Mouse (Mus musculus) ES-E14 (cell line): Measurements from ENCODE around the gene Upk3a. TPM values are rescaled to one million over a fixed set of nuclear protein-coding genes. Genes with fewer than 3 reads are reported as not detected.

Experiments used
- DNase-seq: peaks from one replicate; pipeline ENCODE4 v3.0.0-alpha.2; 2013; ENCODE audit warnings: low read depth, low spot score
- H3K27ac ChIP-seq: 2 replicates; pipeline ENCODE4 v1.5.1; 2012; ENCODE audit warnings: low read depth, mild to moderate bottlenecking, low read length, moderate library complexity, mixed read lengths; ENCODE audit not compliant: poor library complexity, insufficient read depth, severe bottlenecking
- H3K36me3 ChIP-seq: 2 replicates; pipeline ENCODE4 v1.6.1; 2012; ENCODE audit warnings: mild to moderate bottlenecking, low read length, moderate library complexity, mixed read lengths; ENCODE audit not compliant: control insufficient read depth, poor library complexity, insufficient read depth, severe bottlenecking
- H3K4me1 ChIP-seq, 2 experiments: fragments of 150-350 bp in 1 of 2; sonication (generic) in 1 of 2; 2 replicates each; pipeline ENCODE4 v1.6.1; 2012; ENCODE audit warnings: low read length in 2 of 2, mild to moderate bottlenecking in 1 of 2, mixed read lengths in 1 of 2; ENCODE audit not compliant: control insufficient read depth in 2 of 2, insufficient read depth in 2 of 2, poor library complexity in 1 of 2
- H3K4me3 ChIP-seq, 2 experiments: fragments of 150-350 bp in 1 of 2; sonication (generic) in 1 of 2; 2 replicates each; pipeline ENCODE4 v1.5.1; 2012; ENCODE audit warnings: low read length in 2 of 2, low read depth in 1 of 2, mild to moderate bottlenecking in 1 of 2, mixed read lengths in 1 of 2; ENCODE audit not compliant: insufficient read depth in 1 of 2, poor library complexity in 1 of 2, severe bottlenecking in 1 of 2
- H3K9ac ChIP-seq: 2 replicates; pipeline ENCODE4 v1.6.1; 2012; ENCODE audit warnings: low read depth, mild to moderate bottlenecking, low read length, mixed read lengths; ENCODE audit not compliant: poor library complexity, insufficient read depth, severe bottlenecking
- H3K9me3 ChIP-seq: fragments of 150-350 bp; sonication (generic); 2 replicates; pipeline ENCODE4 v1.6.1; 2012; ENCODE audit warnings: low read depth, mild to moderate bottlenecking, low read length; ENCODE audit not compliant: control insufficient read depth, insufficient read depth
- CHD2 ChIP-seq: IDR thresholded peaks from 2 replicates; pipeline ENCODE4 v1.6.1; 2014; ENCODE audit warnings: mild to moderate bottlenecking, low read depth, low read length, inconsistent platforms
- HCFC1 ChIP-seq: IDR thresholded peaks from 2 replicates; pipeline ENCODE4 v1.6.1; 2012; ENCODE audit warnings: low read length, inconsistent platforms, borderline replicate concordance; ENCODE audit not compliant: insufficient read depth
- MAFK ChIP-seq: IDR thresholded peaks from 2 replicates; pipeline ENCODE4 v1.6.1; 2014; ENCODE audit warnings: mild to moderate bottlenecking, low read depth, low read length, inconsistent platforms; ENCODE audit not compliant: insufficient read depth
- ZC3H11A ChIP-seq: IDR thresholded peaks from 2 replicates; pipeline ENCODE4 v1.6.1; 2012; ENCODE audit warnings: low read depth, mild to moderate bottlenecking, inconsistent platforms, low read length, borderline replicate concordance
- ZNF384 ChIP-seq: IDR thresholded peaks from 2 replicates; pipeline ENCODE4 v1.6.1; 2012; ENCODE audit warnings: low read depth, low read length, inconsistent platforms
- in situ Hi-C, 2 experiments: fragments of 600-800 bp; cut with MboI; formaldehyde crosslinking; loops; one replicate each; pipeline ENCODE4 v1.15.1; 2025; ENCODE audit warnings: low sequenced_read_pairs in 2 of 2, inconsistent platforms in 1 of 2; ENCODE audit not compliant: unreplicated experiment in 2 of 2
- total RNA-seq: library from RNA; depleted of rRNA; stranded (reverse); fragments of 300-350 nt; gene quantifications from 2 replicates; pipeline ENCODE4 v1.2.3, GENCODE M21; 2012

Gene Upk3a
- total RNA-seq, 1 experiment = 0.18 TPM

GRCm38 (mm10) chr15:85042361-85042954, 25.5 kb downstream of the Upk3a start:
- H3K4me1 ChIP-seq = peaks cover 0 to 9% of the 10 kb centered on the region in 2 experiments; a peak in 2 of 4 replicates
- H3K27ac ChIP-seq = no peak overlapping the region
- H3K9ac ChIP-seq = no peak overlapping the region

GRCm38 (mm10) chr15:85043116-85043515, 26.2 kb downstream of the Upk3a start:
- peaks cover 15% of the 10 kb centered on the region for H3K36me3 ChIP-seq
- no peak overlapping the region for H3K27ac ChIP-seq
- H3K4me3 ChIP-seq = no peak overlapping the region
- TF ChIP-seq CHD2 (no peak), HCFC1 (no peak), MAFK (no peak), ZNF384 (no peak), ZC3H11A (no peak)
- no peaks in the 10 kb centered on the region for H3K9me3 ChIP-seq
- peaks cover 0 to 7% of the 10 kb centered on the region in 2 experiments; a peak in 2 of 4 replicates for H3K4me1 ChIP-seq
- no peak overlapping the region for H3K9ac ChIP-seq
- no peak for DNase-seq
- in situ Hi-C loops = no loop called here

More at GRCm38 (mm10) chr15:85042361-85042954, 25.5 kb downstream of the Upk3a start:
- Histone ChIP-seq H3K9me3 (no peaks in the 10 kb centered on the region), H3K36me3 (peaks cover 10% of the 10 kb centered on the region), H3K4me3 (no peak overlapping the region)
- TF ChIP-seq MAFK (no peak), ZC3H11A (no peak), CHD2 (no peak)
- in situ Hi-C loops = no loop called here
- peak; percentile 85 for DNase-seq

GRCm38 (mm10) chr15:85043761-85044160, 26.8 kb downstream of the Upk3a start:
- Histone ChIP-seq H3K9me3 (no peaks in the 10 kb centered on the region), H3K36me3 (peaks cover 20% of the 10 kb centered on the region), H3K27ac (no peak overlapping the region), H3K4me3 (no peak overlapping the region), H3K9ac (no peak overlapping the region), H3K4me1 (peaks cover 0 to 5% of the 10 kb centered on the region in 2 experiments; a peak in 2 of 4 replicates)
- TF ChIP-seq ZC3H11A = no peak
- TF ChIP-seq ZNF384 = no peak
- TF ChIP-seq CHD2 = no peak
- TF ChIP-seq HCFC1 = no peak
- no peak for TF ChIP-seq MAFK
- no peak for DNase-seq
- in situ Hi-C loops = no loop called here

- no peak for TF ChIP-seq ZC3H11A
- no peak for TF ChIP-seq MAFK
- Histone ChIP-seq H3K4me1 (peaks cover 0 to 5% of the 10 kb centered on the region in 2 experiments; a peak in 2 of 4 replicates), H3K27ac (no peak overlapping the region), H3K9me3 (no peaks in the 10 kb centered on the region), H3K9ac (no peak overlapping the region), H3K36me3 (peaks cover 29% of the 10 kb centered on the region), H3K4me3 (no peak overlapping the region)
- DNase-seq = no peak
- in situ Hi-C loops = no loop called here
Measured at GRCm38 (mm10) chr15:85046230-85046950, 29.4 kb downstream of the Upk3a start.
